Mouse (Mus musculus) frontal cortex, postnatal 25 days (tissue): ENCODE results near the gene Utp20.
"Not testable (repeated sequence)": the region's sequence is repeated elsewhere in the genome, so short reads cannot be mapped to it uniquely, and the experiment has no call there.

Experiments used
- DNase-seq, 2 experiments: peaks; one replicate each; pipeline ENCODE4 v3.0.0; 2022; ENCODE audit warnings: low spot score in 2 of 2

Utp20 gene

DNA sequence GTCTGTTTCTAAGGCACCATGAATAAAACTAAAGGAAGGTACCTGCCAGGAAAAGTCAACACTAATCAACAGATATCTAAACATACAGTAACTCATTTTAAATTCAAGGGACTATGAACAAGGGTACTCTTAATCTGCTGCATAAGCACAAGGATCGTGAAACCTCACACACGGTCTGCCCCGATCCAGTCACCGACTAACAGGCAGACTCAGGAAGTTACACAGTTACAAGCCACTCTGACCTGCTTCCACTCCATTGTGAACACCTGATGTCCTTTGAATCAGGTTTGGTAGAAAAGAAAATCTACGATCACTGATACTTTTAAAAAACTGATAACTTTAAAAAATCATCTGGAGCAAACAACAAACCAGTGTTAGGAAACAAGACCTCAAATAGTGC is 42.7 kb downstream of the Utp20 start:
- no peak for DNase-seq

DNA sequence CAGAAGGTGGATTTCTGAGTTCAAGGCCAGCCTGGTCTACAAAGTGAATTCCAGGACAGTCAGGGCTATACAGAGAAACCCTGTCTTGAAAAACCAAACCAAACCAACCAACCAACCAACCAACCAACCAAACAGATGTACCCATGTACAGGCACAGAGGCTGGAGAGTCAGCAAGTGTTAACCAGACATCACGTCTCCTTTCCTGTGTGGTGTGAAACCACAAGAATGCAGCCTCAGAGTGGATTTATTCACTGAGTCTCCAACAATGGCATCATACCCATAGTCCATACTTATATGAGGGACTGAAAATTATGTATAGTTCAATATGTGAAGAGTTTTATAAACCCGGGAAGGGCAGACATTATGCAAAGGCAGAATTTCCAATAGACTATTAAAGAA is 43.5 kb downstream of the Utp20 start:
- not testable (repeated sequence) for DNase-seq

- no peak for DNase-seq
Observed at GRCm38 (mm10) chr10:88780716-88781115, 45.9 kb downstream of the Utp20 start.

- no peak for DNase-seq
Observed at GRCm38 (mm10) chr10:88776206-88776605, 50.4 kb downstream of the Utp20 start.

GRCm38 (mm10) chr10:88772965-88773364 is 53.6 kb downstream of the Utp20 start:
- not testable (repeated sequence) for DNase-seq

GRCm38 (mm10) chr10:88769676-88770075 is 56.9 kb downstream of the Utp20 start:
- no peak for DNase-seq

GRCm38 (mm10) chr10:88768961-88769360 is 57.6 kb downstream of the Utp20 start:
- DNase-seq = no peak

- DNase-seq = no peak
Observed at GRCm38 (mm10) chr10:88765431-88766142, 61.0 kb downstream of the Utp20 start.

- no peak for DNase-seq
Observed at GRCm38 (mm10) chr10:88761524-88762212, 64.9 kb downstream of the Utp20 start.

DNA sequence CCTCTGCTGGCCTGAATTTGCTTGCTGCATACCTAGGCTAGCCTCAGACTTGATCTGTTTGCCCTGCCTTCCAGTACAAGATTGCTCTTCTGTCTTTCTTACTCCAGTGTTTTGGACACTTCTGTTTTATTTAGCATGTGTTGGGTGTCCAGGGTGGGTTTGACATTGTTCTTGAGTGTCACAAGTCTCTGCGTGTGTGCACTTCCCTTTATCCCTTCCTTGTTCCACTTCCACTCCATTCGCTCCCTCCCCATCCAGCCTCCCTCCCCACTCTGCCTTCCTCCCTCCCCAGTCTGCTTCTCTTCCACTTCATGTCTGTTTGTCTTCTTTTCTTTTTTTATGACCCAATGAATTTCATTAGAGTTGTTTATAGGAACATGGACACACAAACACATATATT is 85.2 kb downstream of the Utp20 start:
- DNase-seq = no peak

DNA sequence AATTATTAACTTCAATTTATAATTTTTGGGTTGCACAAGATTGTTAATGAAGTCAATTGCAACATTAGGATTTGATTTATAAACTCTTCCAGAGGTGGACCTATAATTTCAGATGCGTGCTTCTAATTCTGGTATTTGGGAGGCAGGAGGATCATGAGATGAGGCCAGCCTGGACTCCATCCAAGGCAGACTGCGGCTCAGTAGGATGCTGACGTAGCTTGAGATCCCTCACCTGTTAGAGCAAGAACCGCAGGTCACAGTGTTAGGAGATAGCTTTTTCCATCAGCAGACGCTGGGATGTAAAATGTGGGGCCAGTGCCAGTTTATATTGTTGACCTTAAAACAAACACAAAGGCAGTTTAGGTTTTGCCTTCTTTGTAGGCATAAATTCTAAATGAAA is 85.8 kb downstream of the Utp20 start:
- DNase-seq = no peak

DNA sequence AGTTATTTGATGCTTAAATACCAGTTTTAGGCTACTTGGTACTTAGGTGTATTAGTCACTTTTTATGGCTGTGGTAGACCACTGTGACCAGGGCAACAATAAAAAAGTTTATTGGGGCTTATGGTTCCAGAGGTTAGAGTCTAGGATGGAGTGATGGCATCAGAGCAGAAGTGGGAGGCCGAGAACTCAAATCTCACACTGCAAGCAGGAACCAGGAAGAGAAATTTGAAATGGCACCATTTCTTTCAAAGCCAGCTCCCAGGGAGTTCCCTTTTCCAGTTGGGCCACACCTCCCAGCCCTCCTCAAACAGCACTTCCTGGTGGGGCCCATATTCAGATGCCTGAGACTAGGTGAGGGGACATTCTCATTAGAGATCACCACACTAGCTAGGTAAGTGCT is 86.8 kb downstream of the Utp20 start:
- no peak for DNase-seq

- not testable (repeated sequence) for DNase-seq
Observed at GRCm38 (mm10) chr10:88739074-88739473, 87.5 kb downstream of the Utp20 start.

DNA sequence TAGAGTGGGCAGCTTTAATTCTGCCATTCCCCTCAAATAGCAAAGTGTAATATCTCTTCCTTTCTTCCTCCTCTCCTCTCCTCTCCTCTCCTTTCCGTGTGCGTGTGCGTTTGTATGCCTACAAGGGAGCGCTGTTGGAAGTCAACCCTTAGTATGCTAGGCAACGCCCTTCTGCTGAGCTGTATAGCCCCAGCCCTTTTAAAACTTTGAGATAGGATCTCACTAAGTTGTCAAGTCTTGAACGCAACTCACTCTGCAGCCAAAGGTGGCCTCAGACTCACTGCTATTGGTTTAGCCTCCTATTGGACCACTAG is 94.3 kb downstream of the Utp20 start:
- no peak for DNase-seq

DNA sequence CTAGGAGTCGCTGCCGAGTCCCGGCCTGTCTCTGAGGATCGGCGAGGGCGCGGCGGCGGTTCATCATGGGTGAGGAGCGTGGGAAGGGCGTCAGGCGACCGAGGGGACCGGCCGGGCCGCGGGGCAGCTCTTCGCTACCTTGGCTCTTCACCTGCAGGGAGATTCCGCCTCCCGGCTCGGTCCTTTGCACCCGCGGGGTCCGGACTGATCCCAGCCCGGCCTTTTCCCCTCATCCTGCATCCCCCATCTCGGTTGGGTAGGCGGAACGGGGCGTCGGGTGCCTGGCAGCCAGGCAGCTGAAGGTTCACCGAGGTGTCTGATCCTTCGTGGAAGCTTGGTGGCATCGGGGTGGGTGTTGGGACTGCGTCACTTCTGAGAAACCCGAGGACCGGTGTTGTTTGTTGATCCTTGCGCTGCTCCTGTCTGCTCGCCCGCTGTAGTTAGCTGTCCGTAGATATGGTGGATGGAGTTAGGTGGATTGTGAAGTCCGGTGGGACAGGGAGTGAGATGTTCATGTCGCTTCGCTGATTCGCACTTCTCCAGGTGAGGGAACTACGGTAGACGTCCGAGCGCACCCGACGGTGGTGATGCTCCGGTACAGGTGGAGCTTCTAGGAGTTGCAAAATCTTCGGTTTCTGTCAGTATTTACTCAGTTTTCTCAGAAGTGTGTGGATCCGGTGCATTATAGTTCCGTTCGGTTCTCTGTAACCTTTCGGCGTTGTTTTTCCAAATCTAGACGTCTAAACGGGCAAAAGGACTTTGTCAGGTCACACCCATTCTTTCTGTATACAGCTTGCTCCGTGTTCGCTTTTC is 94.9 kb downstream of the Utp20 start:
- DNase-seq = peak in 1 of 2 experiments; percentile 9

DNA sequence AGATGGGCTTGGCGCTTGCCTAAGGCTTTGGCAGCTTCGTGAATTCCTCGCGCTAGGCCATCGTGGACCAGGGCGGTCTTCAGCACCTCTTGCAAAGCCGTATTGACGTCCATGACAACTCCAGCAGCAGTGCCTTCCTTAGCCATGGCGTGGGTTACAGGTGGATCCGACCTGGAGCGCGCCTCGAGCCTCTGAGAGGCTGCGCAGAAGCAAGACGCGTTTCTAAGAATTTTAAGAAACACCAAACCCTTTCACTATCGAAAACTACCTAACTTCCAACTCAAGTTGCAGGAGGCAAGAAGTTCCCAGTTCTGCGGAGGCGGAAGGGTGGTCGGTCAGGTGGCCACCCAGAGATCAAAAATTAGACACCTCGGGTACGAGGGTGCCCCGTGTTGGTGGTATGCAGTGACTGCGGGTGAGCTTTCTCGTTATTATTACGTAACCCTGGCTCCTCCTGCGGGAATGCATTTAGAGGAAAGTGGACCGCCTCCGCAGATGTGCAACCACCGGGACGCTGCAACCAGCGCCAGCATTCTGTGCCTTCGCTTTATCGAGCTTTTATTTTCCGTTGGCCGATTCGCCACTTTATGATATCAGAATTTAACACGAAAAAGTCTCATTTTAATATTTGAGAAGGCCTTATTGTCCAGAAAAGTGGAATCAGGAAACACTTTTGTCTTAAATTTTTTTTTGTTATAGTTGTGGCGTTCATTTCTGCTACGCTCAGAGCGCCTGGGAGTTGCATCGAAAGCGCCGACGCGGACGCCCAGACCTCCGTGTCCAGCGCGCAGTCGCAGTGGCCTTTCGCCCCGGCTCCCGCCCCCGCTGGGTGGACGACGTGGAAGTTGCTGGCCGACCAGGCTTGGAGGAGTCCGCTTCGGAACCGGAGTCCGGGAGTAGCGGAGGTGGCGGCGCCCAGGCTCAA is 95.8 kb downstream of the Utp20 start, which contains the start of gene Arl1:
Gene Arl1, plus strand, starts transcription at position 288 of the 925 bp plus-strand sequence.
- DNase-seq = peak; percentile 86

DNA sequence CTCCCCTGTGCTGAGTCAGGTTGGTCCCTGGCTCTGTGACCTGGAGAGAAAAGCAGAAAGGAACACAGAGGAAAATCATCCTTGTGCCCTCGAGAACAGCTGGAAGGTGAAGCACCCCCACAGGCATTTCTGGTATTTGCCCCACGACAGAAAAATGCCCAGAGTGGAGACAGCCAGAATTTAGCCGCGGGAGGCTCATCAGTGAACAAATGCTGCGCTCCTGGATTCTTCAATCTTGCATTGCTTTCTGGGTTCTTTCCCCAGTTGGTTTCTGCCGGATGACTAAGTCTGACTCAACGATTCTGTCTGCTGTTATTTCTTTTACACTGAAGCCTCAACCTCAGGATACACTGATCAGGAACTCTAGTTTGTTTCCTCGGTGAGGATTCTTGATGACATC is 98.4 kb downstream of the Utp20 start:
- DNase-seq = no peak

DNA sequence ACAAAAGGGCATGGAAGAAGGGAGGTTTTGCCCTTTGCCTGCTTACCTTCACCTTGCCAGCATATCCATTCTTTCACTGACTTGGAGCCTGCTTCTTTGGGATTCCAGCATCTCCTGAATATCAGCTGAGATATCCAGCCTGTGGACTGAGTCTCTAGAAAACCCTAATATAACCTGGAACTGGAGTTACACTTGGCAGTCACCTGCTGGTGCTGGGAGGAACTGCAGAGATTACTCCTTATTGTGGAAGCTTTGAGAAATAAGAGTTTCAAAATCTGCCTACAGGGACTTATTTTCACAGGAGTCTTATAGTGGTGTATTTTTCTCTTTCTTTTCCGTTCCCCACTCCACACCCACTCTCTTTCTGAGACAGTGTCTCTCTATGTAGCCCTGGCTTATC is 99.5 kb downstream of the Utp20 start:
- peak; percentile 37 to 48 for DNase-seq

DNA sequence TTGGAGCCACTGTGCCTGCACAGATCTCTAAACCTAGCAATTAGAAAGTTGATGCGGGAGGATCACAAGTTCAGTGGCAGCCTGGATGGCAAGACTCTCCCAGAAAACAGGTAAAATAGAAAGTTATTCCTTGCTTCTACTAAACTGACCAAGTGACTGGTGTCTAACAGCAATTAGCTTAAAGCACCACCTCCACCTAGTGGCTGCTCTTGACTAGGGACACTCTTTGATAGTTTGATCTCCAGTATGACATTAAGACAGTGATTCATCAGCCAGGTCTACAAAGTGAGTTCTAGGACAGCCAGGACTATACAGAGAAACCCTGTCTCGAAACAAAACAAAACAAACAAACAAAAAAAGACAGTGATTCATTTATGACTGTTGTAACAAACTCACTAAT is 101.3 kb downstream of the Utp20 start:
- no peak for DNase-seq

DNA sequence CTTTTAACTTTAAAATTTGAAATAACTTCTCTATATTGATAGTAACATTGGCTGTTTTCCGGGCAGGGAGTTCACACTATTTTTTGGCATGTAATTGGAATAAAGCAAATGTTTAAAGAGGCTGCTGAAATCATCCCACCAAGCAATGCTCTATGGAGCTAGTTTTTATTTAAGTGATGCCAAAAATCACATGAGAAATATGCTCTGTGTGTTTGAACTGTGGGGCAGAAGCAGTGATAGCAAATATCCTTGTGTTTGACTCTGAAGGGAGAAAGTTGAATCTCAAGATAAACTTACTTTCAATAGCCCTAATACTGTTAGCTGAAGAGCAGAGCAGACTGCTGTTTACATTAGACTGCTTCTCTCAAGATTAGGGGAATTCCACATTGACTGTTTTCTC is 107.0 kb downstream of the Utp20 start:
- DNase-seq = no peak

- DNase-seq = no peak
Observed at GRCm38 (mm10) chr10:88717756-88718025, 108.9 kb downstream of the Utp20 start.
